Mouse (Mus musculus) brain, adult 2 months (tissue): ENCODE measurements around the gene Kpna4.
"Not testable (repeated sequence)": the region's sequence is repeated elsewhere in the genome, so short reads cannot be mapped to it uniquely, and the experiment has no call there.

Source experiments
- DNase-seq: peaks from one replicate; pipeline ENCODE4 v3.0.0; 2011; ENCODE audit warnings: low read depth, low spot score

The Kpna4 gene

GRCm38 (mm10) chr3:69109079-69109478 is 17.8 kb downstream of the Kpna4 start:
- no peak for DNase-seq

GRCm38 (mm10) chr3:69094456-69094855 is 32.5 kb downstream of the Kpna4 start:
- no peak for DNase-seq

- DNase-seq, result peak; percentile 46
These were observed 62.9 kb downstream of the Kpna4 start for GRCm38 (mm10) chr3:69064005-69064404.

- DNase-seq, result no peak
These were observed 64.1 kb downstream of the Kpna4 start for GRCm38 (mm10) chr3:69062764-69063163.

- no peak for DNase-seq
These were observed 66.2 kb downstream of the Kpna4 start for GRCm38 (mm10) chr3:69060672-69061071.

GRCm38 (mm10) chr3:69055871-69056270 is 71.0 kb downstream of the Kpna4 start:
- no peak for DNase-seq

GRCm38 (mm10) chr3:69054760-69055432 is 72.0 kb downstream of the Kpna4 start:
- no peak for DNase-seq

- no peak for DNase-seq
These were observed 75.0 kb downstream of the Kpna4 start for GRCm38 (mm10) chr3:69051894-69052293.

- peak; percentile 93 for DNase-seq
These were observed 77.9 kb downstream of the Kpna4 start for GRCm38 (mm10) chr3:69049011-69049410.

GRCm38 (mm10) chr3:69047684-69048083 is 79.2 kb downstream of the Kpna4 start:
- peak; percentile 36 for DNase-seq

- no peak for DNase-seq
These were observed 80.4 kb downstream of the Kpna4 start for GRCm38 (mm10) chr3:69046509-69046908.

GRCm38 (mm10) chr3:69045750-69046149 is 81.2 kb downstream of the Kpna4 start:
- peak; percentile 12 for DNase-seq

GRCm38 (mm10) chr3:69045400-69045703 is 81.6 kb downstream of the Kpna4 start:
- DNase-seq, result no peak

GRCm38 (mm10) chr3:69044645-69045399 is 82.1 kb downstream of the Kpna4 start, which contains the start of gene Trim59:
TSS of gene Trim59 (minus strand) at chr3:69044755.
- DNase-seq, result peak; percentile 95

GRCm38 (mm10) chr3:69044167-69044591 is 82.7 kb downstream of the Kpna4 start:
- DNase-seq, result no peak

- no peak for DNase-seq
These were observed 85.6 kb downstream of the Kpna4 start for GRCm38 (mm10) chr3:69041298-69041697.

GRCm38 (mm10) chr3:69040105-69040504 is 86.8 kb downstream of the Kpna4 start:
- DNase-seq, result no peak

GRCm38 (mm10) chr3:69026133-69026783 is 100.7 kb downstream of the Kpna4 start:
- no peak for DNase-seq

- no peak for DNase-seq
These were observed 106.1 kb downstream of the Kpna4 start for GRCm38 (mm10) chr3:69020764-69021163.

- DNase-seq, result peak; percentile 17
These were observed 106.6 kb downstream of the Kpna4 start for GRCm38 (mm10) chr3:69020285-69020684.

- not testable (repeated sequence) for DNase-seq
These were observed 108.3 kb downstream of the Kpna4 start for GRCm38 (mm10) chr3:69018635-69019034.

GRCm38 (mm10) chr3:69017181-69017580 is 109.7 kb downstream of the Kpna4 start:
- DNase-seq, result no peak
